Mouse (Mus musculus) kidney, adult 10 weeks (tissue): Measurements from ENCODE around the gene Zscan22. TPM values are rescaled to one million over a fixed set of nuclear protein-coding genes. Genes with fewer than 3 reads are reported as not detected.

ENCODE experiments used
- polyA plus RNA-seq: library from polyadenylated mRNA; stranded (reverse); fragments of 350-450 nt; fragmentation: Illumina TruSeq; extraction: RNeasy Lipid Tissue Mini Kit (QIAGEN cat#74804); gene quantifications from one replicate; pipeline ENCODE4 v1.2.3, GENCODE M21; 2014; ENCODE audit warnings: low read depth, low replicate concordance

Gene Zscan22
- polyA plus RNA-seq = 5.6 TPM

DNA sequence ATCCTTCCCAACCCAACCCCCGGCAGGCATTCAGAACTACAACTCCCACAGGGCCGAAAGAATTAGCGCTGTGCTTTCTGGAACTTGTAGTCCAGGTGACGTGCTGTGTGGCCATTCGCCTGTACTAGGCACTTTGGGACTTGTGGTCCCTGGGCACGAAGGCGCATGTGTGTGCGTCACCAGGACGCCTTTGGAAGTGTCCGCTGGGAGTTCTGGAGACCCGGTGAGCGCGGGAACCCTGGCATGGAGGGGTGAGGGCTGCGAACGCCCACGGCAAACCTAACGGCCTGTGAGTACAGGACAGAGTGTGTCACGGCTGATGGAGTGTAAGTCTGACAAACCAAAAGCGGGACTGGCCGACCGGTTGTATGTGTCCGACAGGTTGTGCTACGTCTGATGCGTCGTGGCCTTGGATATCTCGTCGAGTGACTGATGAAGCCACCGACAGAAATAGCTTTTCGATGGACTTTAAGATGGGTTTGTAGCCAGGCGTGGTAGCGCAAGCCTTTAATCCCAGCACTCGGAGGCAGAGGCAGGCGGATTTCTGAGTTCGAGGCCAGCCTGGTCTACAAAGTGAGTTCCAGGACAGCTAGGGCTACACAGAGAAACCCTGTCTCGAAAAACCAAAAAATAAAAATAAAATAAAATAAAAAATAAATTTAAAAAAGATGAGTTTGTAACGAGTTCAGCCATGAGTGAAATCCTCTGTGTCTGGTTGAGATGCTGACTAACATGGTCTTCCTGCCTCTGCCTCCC lies at the start of gene Zscan22:
Zscan22 (plus strand) TSS at position 161 of the 756 bp plus-strand sequence.

DNA sequence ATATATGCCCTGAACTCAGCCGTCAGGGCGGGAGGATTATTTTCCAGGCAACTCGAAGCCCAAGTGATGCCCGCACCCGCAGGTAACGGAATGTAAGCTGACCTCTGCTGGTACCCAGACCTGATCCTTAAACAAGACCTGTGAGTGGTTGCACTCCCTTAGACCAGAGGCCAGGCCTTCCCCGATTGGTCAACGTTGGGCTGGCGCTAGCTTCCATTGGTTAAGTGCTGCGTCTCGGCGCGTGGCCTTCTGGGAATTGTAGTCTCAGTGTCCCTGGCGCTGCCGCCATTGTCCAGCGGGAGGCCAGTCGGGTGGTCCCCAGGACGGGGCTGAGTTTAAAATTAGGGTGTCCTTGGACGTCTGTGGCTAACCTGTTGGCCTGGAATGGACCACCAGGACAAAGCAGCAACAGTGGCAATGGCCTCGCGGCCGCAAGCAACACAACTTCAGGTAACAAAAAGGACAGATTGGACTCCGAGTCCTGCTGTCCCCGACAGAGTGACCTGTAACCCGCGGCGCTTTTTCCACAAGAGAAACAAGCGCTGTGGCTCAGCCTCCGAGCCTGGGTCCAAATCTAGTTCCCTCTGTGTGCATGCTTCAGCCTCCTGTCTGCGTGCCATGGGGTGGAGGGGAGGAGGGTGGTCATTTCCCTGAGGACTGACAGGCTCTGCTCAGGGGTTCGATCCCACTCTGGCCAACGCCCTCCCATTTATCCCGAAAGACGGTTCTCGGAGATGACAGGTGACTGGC lies 16.5 kb upstream of the Zscan22 start, which contains the start of gene Zfp128:
Zfp128 (plus strand) TSS at position 267 of the 750 bp plus-strand sequence.

DNA sequence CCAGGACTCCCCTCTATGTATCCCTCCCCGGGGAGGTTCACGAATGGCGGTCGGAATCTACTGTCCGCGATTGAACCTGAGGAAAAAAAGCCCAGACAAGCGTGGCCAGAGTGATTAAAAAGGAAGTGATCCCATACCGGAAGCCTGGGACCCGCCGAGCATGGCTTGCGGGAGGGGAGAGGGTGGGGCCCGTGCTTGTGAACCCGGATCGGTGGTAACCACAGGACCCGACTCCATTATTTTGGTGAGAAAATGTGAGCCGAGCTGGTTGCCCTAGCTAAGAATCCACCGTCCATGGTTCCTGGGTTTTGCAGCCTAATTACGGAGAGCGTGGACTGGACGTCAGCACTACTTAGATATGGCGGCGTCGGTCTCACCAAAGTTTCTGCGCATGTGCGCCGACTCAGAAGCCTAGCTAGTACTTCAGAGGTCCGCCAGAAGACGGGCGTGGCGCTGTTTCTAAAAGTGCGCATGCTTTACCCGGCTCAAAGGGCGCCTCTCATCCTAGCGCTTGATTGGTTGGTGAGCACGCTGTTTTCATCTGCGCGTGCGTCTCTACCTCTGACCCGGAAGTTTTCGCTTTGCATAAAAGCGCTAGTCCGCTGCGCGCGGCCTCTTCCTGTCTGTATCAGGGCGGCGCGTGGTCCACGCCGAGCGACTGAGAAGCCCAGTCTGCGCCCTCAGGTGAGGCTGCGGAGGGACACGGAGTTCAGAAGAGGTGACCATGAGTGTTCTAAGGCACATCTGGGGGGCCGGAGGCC lies 24.3 kb downstream of the Zscan22 start, which contains the start of gene Rps5:
Rps5 (plus strand) TSS at position 586 of the 761 bp plus-strand sequence.

DNA sequence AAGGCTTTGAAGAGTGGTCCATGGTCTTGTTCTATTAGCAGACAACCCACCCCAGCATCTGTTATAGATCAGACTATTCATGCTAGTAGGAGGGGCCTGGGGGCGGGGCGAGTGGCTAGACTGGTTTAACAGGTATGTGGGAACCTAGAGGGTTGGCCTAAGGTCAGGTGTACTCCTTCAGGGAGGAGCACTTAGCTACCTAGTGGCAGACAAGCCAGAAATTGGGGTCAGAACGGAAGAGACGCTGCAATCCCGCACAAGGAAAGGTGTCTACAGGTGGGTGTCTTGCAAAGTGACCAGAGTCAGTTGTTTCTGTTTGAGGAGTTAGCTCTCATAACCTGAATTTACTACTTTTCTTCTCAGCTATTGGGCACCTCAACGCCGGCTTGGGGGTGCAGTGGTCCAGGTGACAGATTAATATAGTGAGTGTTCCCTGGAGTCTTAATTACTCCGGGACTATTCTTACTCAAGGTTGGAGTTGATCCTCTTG lies 29.6 kb downstream of the Zscan22 start, which contains the start of gene Rnf225:
Rnf225 (plus strand) TSS at position 226 of the 490 bp plus-strand sequence.

Other genes with a start within 250 kb of the Zscan22 start
- gene Vmn2r55, start 212.8 kb upstream of the Zscan22 start, polyA plus RNA-seq = not detected
- not detected for gene Vmn2r56, start 162.8 kb upstream of the Zscan22 start, polyA plus RNA-seq
- gene Zscan18, start 94.2 kb upstream of the Zscan22 start, polyA plus RNA-seq = 0.81 TPM
- 24.1 TPM for gene Zfp329, start 79.0 kb upstream of the Zscan22 start, polyA plus RNA-seq
- gene Zfp110, start 63.1 kb upstream of the Zscan22 start, polyA plus RNA-seq = 30.9 TPM
- 5.7 TPM for gene Zfp128, start 16.6 kb upstream of the Zscan22 start, polyA plus RNA-seq
- 13.9 TPM for gene Rps5, start 24.5 kb downstream of the Zscan22 start, polyA plus RNA-seq
- 0.16 TPM for gene Rnf225, start 29.6 kb downstream of the Zscan22 start, polyA plus RNA-seq
- gene Zfp324, start 68.0 kb downstream of the Zscan22 start, polyA plus RNA-seq = 2.7 TPM
- 2.0 TPM for gene Zfp446, start 80.0 kb downstream of the Zscan22 start, polyA plus RNA-seq
- gene Slc27a5, start 100.4 kb downstream of the Zscan22 start, polyA plus RNA-seq = not detected
- 13.1 TPM for gene Trim28, start 101.3 kb downstream of the Zscan22 start, polyA plus RNA-seq
- 0.44 TPM for gene Zbtb45, start 112.2 kb downstream of the Zscan22 start, polyA plus RNA-seq
- gene Chmp2a, start 137.0 kb downstream of the Zscan22 start, polyA plus RNA-seq = 117 TPM
- 64.8 TPM for gene Ube2m, start 140.5 kb downstream of the Zscan22 start, polyA plus RNA-seq
- 0.36 TPM for gene Mzf1, start 156.9 kb downstream of the Zscan22 start, polyA plus RNA-seq
- not detected for gene Vmn1r85, start 197.4 kb downstream of the Zscan22 start, polyA plus RNA-seq
- gene Vmn1r86, start 222.1 kb downstream of the Zscan22 start, polyA plus RNA-seq = not detected
- not detected for gene Vmn1r87, start 242.3 kb downstream of the Zscan22 start, polyA plus RNA-seq